Mouse (Mus musculus) heart, adult 9 months (tissue): ENCODE results near the gene Rbm20.

ENCODE experiments used
- DNase-seq, 2 experiments: peaks; one replicate each; pipeline ENCODE4 v3.0.0; 2022; ENCODE audit warnings: low spot score in 2 of 2

The Rbm20 gene

GRCm38 (mm10) chr19:53754421-53754830 lies 77.3 kb downstream of the Rbm20 start:
- peak; percentile 35 to 53 for DNase-seq

- no peak for DNase-seq
Measured at GRCm38 (mm10) chr19:53755346-53755745, 78.2 kb downstream of the Rbm20 start.

GRCm38 (mm10) chr19:53757432-53758109 lies 80.5 kb downstream of the Rbm20 start:
- DNase-seq = peak in 1 of 2 experiments; percentile 46

GRCm38 (mm10) chr19:53758881-53759418 lies 81.8 kb downstream of the Rbm20 start:
- DNase-seq = no peak

- DNase-seq = no peak
Measured at GRCm38 (mm10) chr19:53760125-53761101, 83.3 kb downstream of the Rbm20 start.

- no peak for DNase-seq
Measured at GRCm38 (mm10) chr19:53762749-53763438, 85.8 kb downstream of the Rbm20 start.

- no peak for DNase-seq
Measured at GRCm38 (mm10) chr19:53764688-53765478, 87.8 kb downstream of the Rbm20 start.

- peak in 1 of 2 experiments; percentile 54 for DNase-seq
Measured at GRCm38 (mm10) chr19:53768478-53768877, 91.4 kb downstream of the Rbm20 start.

GRCm38 (mm10) chr19:53773937-53774640 lies 97.0 kb downstream of the Rbm20 start:
- DNase-seq = peak; percentile 82 to 89

GRCm38 (mm10) chr19:53774641-53775350 lies 97.7 kb downstream of the Rbm20 start:
- no peak for DNase-seq

- no peak for DNase-seq
Measured at GRCm38 (mm10) chr19:53779402-53779801, 102.3 kb downstream of the Rbm20 start.

GRCm38 (mm10) chr19:53779818-53780217 lies 102.7 kb downstream of the Rbm20 start:
- DNase-seq = no peak

- no peak for DNase-seq
Measured at GRCm38 (mm10) chr19:53780752-53781602, 103.9 kb downstream of the Rbm20 start.

- DNase-seq = no peak
Measured at GRCm38 (mm10) chr19:53781826-53782225, 104.7 kb downstream of the Rbm20 start.

GRCm38 (mm10) chr19:53785352-53785751 lies 108.2 kb downstream of the Rbm20 start:
- no peak for DNase-seq

- no peak for DNase-seq
Measured at GRCm38 (mm10) chr19:53786239-53786638, 109.1 kb downstream of the Rbm20 start.

- no peak for DNase-seq
Measured at GRCm38 (mm10) chr19:53786836-53787235, 109.7 kb downstream of the Rbm20 start.

- no peak for DNase-seq
Measured at GRCm38 (mm10) chr19:53788621-53789331, 111.7 kb downstream of the Rbm20 start.
